Mouse (Mus musculus) embryonic facial prominence, embryonic 14.5 days (tissue): ENCODE results near the gene Kank4. TPM values are rescaled to one million over a fixed set of nuclear protein-coding genes. Genes with fewer than 3 reads are reported as not detected.

Experiments
- ATAC-seq: fragments of 200-750 bp; cut with Nextera tagmentation; 2 replicates; pipeline ENCODE4 v1.8.0; 2017; ENCODE audit warnings: low read depth, moderate number of reproducible peaks, moderate TSS enrichment
- DNase-seq: peaks from one replicate; pipeline ENCODE4 v3.0.0-alpha.2; 2015; ENCODE audit warnings: low spot score
- H3K27ac ChIP-seq: fragments of 300-500 bp; sonication (generic); replicated peaks from 2 replicates; pipeline ENCODE4 v1.5.1; 2014; ENCODE audit warnings: low read depth, mild to moderate bottlenecking, low read length, moderate library complexity
- H3K27me3 ChIP-seq: fragments of 300-500 bp; sonication (generic); replicated peaks from 2 replicates; pipeline ENCODE4 v1.6.1; 2014; ENCODE audit warnings: low read length; ENCODE audit not compliant: control insufficient read depth, insufficient read depth
- H3K36me3 ChIP-seq: fragments of 300-500 bp; sonication (generic); 2 replicates; pipeline ENCODE4 v1.6.1; 2014; ENCODE audit warnings: low read length, mixed read lengths; ENCODE audit not compliant: control insufficient read depth, insufficient read depth
- H3K4me1 ChIP-seq: fragments of 300-500 bp; sonication (generic); 2 replicates; pipeline ENCODE4 v1.6.1; 2014; ENCODE audit warnings: antibody characterized with exemption, low read length; ENCODE audit not compliant: control insufficient read depth, insufficient read depth
- H3K4me2 ChIP-seq: fragments of 300-500 bp; sonication (generic); 2 replicates; pipeline ENCODE4 v1.6.1; 2014; ENCODE audit warnings: low read depth, mild to moderate bottlenecking, low read length, moderate library complexity, mixed read lengths
- H3K4me3 ChIP-seq: fragments of 300-500 bp; sonication (generic); 2 replicates; pipeline ENCODE4 v1.5.1; 2014; ENCODE audit warnings: low read depth, mild to moderate bottlenecking, low read length
- H3K9ac ChIP-seq: fragments of 300-500 bp; sonication (generic); 2 replicates; pipeline ENCODE4 v1.6.1; 2014; ENCODE audit warnings: low read depth, mild to moderate bottlenecking, low read length, moderate library complexity, mixed read lengths
- H3K9me3 ChIP-seq: fragments of 300-500 bp; sonication (generic); 2 replicates; pipeline ENCODE4 v1.6.1; 2016; ENCODE audit warnings: low read length; ENCODE audit not compliant: control insufficient read depth
- WGBS: fragments of 180-500 bp; shearing (Covaris S2); extraction: QIAGEN DNeasy Blood & Tissue Kit; methylation state at CpG from one replicate; pipeline ENCODE4 v1.1.7; 2014; 5-methylcytosine and 5-hydroxymethylcytosine counted together
- polyA plus RNA-seq: library from polyadenylated mRNA; unstranded; fragments of >200 nt; fragmentation: Nextera tagmentation; extraction: Ambion mirVana; gene quantifications from 2 replicates; pipeline ENCODE4 v1.2.1, GENCODE M21; 2014

Gene Kank4
- 2.6 and 3.1 TPM in 2 replicates for polyA plus RNA-seq

GRCm38 (mm10) chr4:98817184-98817911, at the start of gene Kank4:
Kank4 (minus strand) TSS chr4:98817537.
- no peaks in the 10 kb centered on the region for H3K36me3 ChIP-seq
- H3K27ac ChIP-seq, result peak within 1 kb of the TSS; percentile 71
- ATAC-seq (peak; percentile 85), DNase-seq (peak; percentile 90)
- peak within 1 kb of the TSS; percentile 79 for H3K9ac ChIP-seq
- H3K9me3 ChIP-seq, result no peaks in the 10 kb centered on the region
- H3K27me3 ChIP-seq, result no peaks in the 10 kb centered on the region
- H3K4me1 ChIP-seq, result peaks cover 24% of the 10 kb centered on the region
- peak within 1 kb of the TSS; percentile 95 for H3K4me2 ChIP-seq
- whole genome bisulfite sequencing, result under 1% methylated on average over 49 of the region's 72 CpGs
- peak within 1 kb of the TSS; percentile 79 for H3K4me3 ChIP-seq

GRCm38 (mm10) chr4:98865386-98866237, 48.3 kb upstream of the Kank4 start:
- H3K4me3 ChIP-seq, result no peak overlapping the region
- ATAC-seq (peak; percentile 74), DNase-seq (peak; percentile 92)
- H3K9me3 ChIP-seq, result peaks cover 8% of the 10 kb centered on the region
- H3K27ac ChIP-seq, result peak overlapping the region; percentile 81
- H3K4me2 ChIP-seq, result peak overlapping the region; percentile 31
- no peaks in the 10 kb centered on the region for H3K4me1 ChIP-seq
- no peaks in the 10 kb centered on the region for H3K36me3 ChIP-seq
- 44% methylated on average over 14 of the region's 14 CpGs for WGBS
- H3K27me3 ChIP-seq, result no peaks in the 10 kb centered on the region
- no peak overlapping the region; the same call in 1 of the 2 replicates for H3K9ac ChIP-seq

- Histone ChIP-seq H3K4me2 (no peak overlapping the region), H3K9ac (no peak overlapping the region), H3K27me3 (no peaks in the 10 kb centered on the region), H3K36me3 (no peaks in the 10 kb centered on the region), H3K4me1 (no peaks in the 10 kb centered on the region), H3K27ac (no peak overlapping the region), H3K4me3 (no peak overlapping the region), H3K9me3 (peaks cover 14% of the 10 kb centered on the region)
- 74% methylated on average over 3 of the region's 3 CpGs for WGBS
- DNase-seq (no peak), ATAC-seq (no peak)
Observed at GRCm38 (mm10) chr4:98864546-98864945, 47.2 kb upstream of the Kank4 start.

- no peak for DNase-seq
- Histone ChIP-seq H3K9me3 (peaks cover 16% of the 10 kb centered on the region), H3K27me3 (no peaks in the 10 kb centered on the region), H3K4me1 (no peaks in the 10 kb centered on the region), H3K27ac (no peak overlapping the region), H3K9ac (no peak overlapping the region), H3K4me3 (no peak overlapping the region), H3K4me2 (no peak overlapping the region), H3K36me3 (no peaks in the 10 kb centered on the region)
- ATAC-seq, result no peak
- 36% methylated on average over 1 of the region's 2 CpGs for WGBS
Observed at GRCm38 (mm10) chr4:98864094-98864493, 46.8 kb upstream of the Kank4 start.

GRCm38 (mm10) chr4:98863451-98863850, 46.1 kb upstream of the Kank4 start:
- H3K27me3 ChIP-seq, result no peaks in the 10 kb centered on the region
- peaks cover 16% of the 10 kb centered on the region for H3K9me3 ChIP-seq
- H3K4me3 ChIP-seq, result no peak overlapping the region
- no peaks in the 10 kb centered on the region for H3K36me3 ChIP-seq
- H3K4me1 ChIP-seq, result no peaks in the 10 kb centered on the region
- H3K9ac ChIP-seq, result no peak overlapping the region
- H3K27ac ChIP-seq, result no peak overlapping the region
- H3K4me2 ChIP-seq, result no peak overlapping the region
- DNase-seq, result no peak
- WGBS, result 88% methylated on average over 2 of the region's 2 CpGs
- ATAC-seq, result no peak

- DNase-seq (peak; percentile 76), ATAC-seq (no peak)
- no peaks in the 10 kb centered on the region for H3K27me3 ChIP-seq
- 0 out of 2 replicates have a peak, but pooled peaks cover 8% of the 10 kb centered on the region for H3K9me3 ChIP-seq
- no peak overlapping the region for H3K4me2 ChIP-seq
- no peaks in the 10 kb centered on the region for H3K36me3 ChIP-seq
- 38% methylated on average over 4 of the region's 4 CpGs for WGBS
- H3K27ac ChIP-seq, result peak overlapping the region; percentile 65
- H3K9ac ChIP-seq, result no peak overlapping the region
- no peak overlapping the region for H3K4me3 ChIP-seq
- no peaks in the 10 kb centered on the region for H3K4me1 ChIP-seq
Observed at GRCm38 (mm10) chr4:98858151-98858855, 41.0 kb upstream of the Kank4 start.

- WGBS, result 67% methylated on average over 11 of the region's 11 CpGs
- peak overlapping the region; percentile 65; the same call in 1 of the 2 replicates for H3K27ac ChIP-seq
Observed at GRCm38 (mm10) chr4:98857037-98857648, 39.8 kb upstream of the Kank4 start.

GRCm38 (mm10) chr4:98853926-98854325, 36.6 kb upstream of the Kank4 start:
- Histone ChIP-seq H3K27me3 (no peaks in the 10 kb centered on the region), H3K36me3 (no peaks in the 10 kb centered on the region), H3K9me3 (no peaks in the 10 kb centered on the region), H3K4me1 (no peaks in the 10 kb centered on the region), H3K9ac (no peak overlapping the region), H3K4me3 (no peak overlapping the region), H3K27ac (no peak overlapping the region), H3K4me2 (no peak overlapping the region)
- DNase-seq (no peak), ATAC-seq (no peak)
- WGBS, result 80% methylated on average over 4 of the region's 4 CpGs

More at GRCm38 (mm10) chr4:98857037-98857648, 39.8 kb upstream of the Kank4 start:
- Histone ChIP-seq H3K36me3 (no peaks in the 10 kb centered on the region), H3K4me1 (no peaks in the 10 kb centered on the region), H3K9ac (no peak overlapping the region), H3K27me3 (no peaks in the 10 kb centered on the region), H3K4me3 (no peak overlapping the region), H3K4me2 (no peak overlapping the region), H3K9me3 (0 out of 2 replicates have a peak, but pooled peaks cover 8% of the 10 kb centered on the region)
- DNase-seq (peak; percentile 46), ATAC-seq (peak; percentile 33; the same call in 1 of the 2 replicates)
